Comparison of ENCODE assay signal across 7 mouse cellular contexts in genomic region chr6:113623386-113623785, GRCm38 (mm10). TPM values are rescaled to one million over a fixed set of nuclear protein-coding genes. Genes with fewer than 3 reads are reported as not detected.
DNase-seq lines count a peak whose midpoint lies in the region; ATAC-seq lines count a peak whose summit lies in the region.

No protein-coding gene starts in this region.

- no peaks in the 10 kb centered on the region for H3K9me3 ChIP-seq in megakaryocyte, embryonic 14.5 days
- no peaks in the 10 kb centered on the region for H3K9me3 ChIP-seq in erythroblast, embryonic 14.5 days (ENCODE audit: control insufficient read depth, low read length)
- no peaks in the 10 kb centered on the region for H3K9me3 ChIP-seq in limb, embryonic 13.5 days
- H3K9me3 ChIP-seq in stomach, embryonic 15.5 days = no peaks in the 10 kb centered on the region

- H3K36me3 ChIP-seq in megakaryocyte, embryonic 14.5 days (replicated peaks; ENCODE audit: low read length) = peaks cover 29% of the 10 kb centered on the region
- H3K36me3 ChIP-seq in erythroblast, embryonic 14.5 days (ENCODE audit: control insufficient read depth) = peaks cover 21% of the 10 kb centered on the region
- peaks cover 20% of the 10 kb centered on the region for H3K36me3 ChIP-seq in limb, embryonic 13.5 days
- no peaks in the 10 kb centered on the region for H3K36me3 ChIP-seq in stomach, embryonic 15.5 days

- H3K4me1 ChIP-seq in megakaryocyte, embryonic 14.5 days = peaks cover 30% of the 10 kb centered on the region
- peaks cover 26% of the 10 kb centered on the region for H3K4me1 ChIP-seq in erythroblast, embryonic 14.5 days (ENCODE audit: control insufficient read depth)
- peaks cover 17% of the 10 kb centered on the region for H3K4me1 ChIP-seq in limb, embryonic 13.5 days
- peaks cover 10% of the 10 kb centered on the region for H3K4me1 ChIP-seq in stomach, embryonic 15.5 days

- 76% methylated on average over 5 of the region's 5 CpGs for WGBS in limb, embryonic 13.5 days
- 57% methylated on average over 5 of the region's 5 CpGs for WGBS in stomach, embryonic 15.5 days

- no peak for ATAC-seq in megakaryocyte, adult 5-6 weeks (ENCODE audit: poor library complexity, severe bottlenecking)
- ATAC-seq in limb, embryonic 13.5 days (ENCODE audit: low FRiP score, low read depth) = no peak
- no peak for ATAC-seq in stomach, embryonic 15.5 days (ENCODE audit: insufficient read depth, low FRiP score, low read depth)

- H3K27ac ChIP-seq in limb, embryonic 13.5 days = peak overlapping the region; percentile 90; the same call in 1 of the 2 replicates
- peak overlapping the region; percentile 57; the same call in 1 of the 2 replicates for H3K27ac ChIP-seq in stomach, embryonic 15.5 days

- 0 out of 2 replicates have a peak overlapping the region, but pooled peaks have one; percentile 90 for H3K9ac ChIP-seq in limb, embryonic 13.5 days
- H3K9ac ChIP-seq in stomach, embryonic 15.5 days = no peak overlapping the region; the same call in 1 of the 2 replicates

- peak overlapping the region; percentile 97 for H3K4me3 ChIP-seq in megakaryocyte, embryonic 14.5 days (replicated peaks)
- H3K4me3 ChIP-seq in erythroblast, embryonic 14.5 days (replicated peaks) = peak overlapping the region; percentile 92
- H3K4me3 ChIP-seq in limb, embryonic 13.5 days = peak overlapping the region; percentile 75
- peak overlapping the region; percentile 77 for H3K4me3 ChIP-seq in stomach, embryonic 15.5 days (replicated peaks)

- peak overlapping the region; percentile 82 for H3K4me2 ChIP-seq in limb, embryonic 13.5 days (replicated peaks)
- H3K4me2 ChIP-seq in stomach, embryonic 15.5 days = peak overlapping the region; percentile 69

- H3K27me3 ChIP-seq in megakaryocyte, embryonic 14.5 days (replicated peaks) = no peaks in the 10 kb centered on the region
- no peaks in the 10 kb centered on the region for H3K27me3 ChIP-seq in erythroblast, embryonic 14.5 days (ENCODE audit: control insufficient read depth)
- no peaks in the 10 kb centered on the region for H3K27me3 ChIP-seq in limb, embryonic 13.5 days
- H3K27me3 ChIP-seq in stomach, embryonic 15.5 days (replicated peaks) = no peaks in the 10 kb centered on the region

- no peak for DNase-seq in ovary, postnatal 14 days (ENCODE audit: low spot score)
- no peak for DNase-seq in layer of hippocampus, adult 18-20 months (ENCODE audit: low spot score in 2 of 2)

RNA-seq across cellular contexts. Expression of gene Vhl, which starts 0.4 kb away (rescaled TPM):
- polyA plus RNA-seq in megakaryocyte, embryonic 14.5 days (2012; ENCODE audit: insufficient read depth, low replicate concordance) = 2.8 and 7.5 TPM in 2 replicates
- total RNA-seq in megakaryocyte, adult 5-6 weeks (2015) = 38.3 and 39.8 TPM in 2 replicates
- total RNA-seq in megakaryocyte, adult 5-6 weeks (2017) = 24.1 and 28.0 TPM in 2 replicates
- 0.15 and 0.21 TPM in 2 replicates for polyA plus RNA-seq in erythroblast, embryonic 14.5 days (2012)
- 56.5 and 56.6 TPM in 2 replicates for polyA plus RNA-seq in limb, embryonic 13.5 days (2015; fragmentation: Nextera tagmentation; extraction: Ambion mirVana)
- 39.5 and 43.6 TPM in 2 replicates for polyA plus RNA-seq in stomach, embryonic 15.5 days (2015; fragmentation: Nextera tagmentation; extraction: Ambion mirVana)
- total RNA-seq in layer of hippocampus, adult 18-20 months (2021) = 10 to 100 TPM; 44.3 to 48.5 TPM

RNA-seq across cellular contexts. Expression of gene Irak2, which starts 14.9 kb away (rescaled TPM):
- 31.8 and 48.4 TPM in 2 replicates for polyA plus RNA-seq in megakaryocyte, embryonic 14.5 days (2012; ENCODE audit: insufficient read depth, low replicate concordance)
- total RNA-seq in megakaryocyte, adult 5-6 weeks (2015) = 22.5 and 25.3 TPM in 2 replicates
- total RNA-seq in megakaryocyte, adult 5-6 weeks (2017) = 63.1 and 83.2 TPM in 2 replicates
- 13.6 and 15.2 TPM in 2 replicates for polyA plus RNA-seq in erythroblast, embryonic 14.5 days (2012)
- polyA plus RNA-seq in limb, embryonic 13.5 days (2015; fragmentation: Nextera tagmentation; extraction: Ambion mirVana) = 3.4 and 3.6 TPM in 2 replicates
- polyA plus RNA-seq in stomach, embryonic 15.5 days (2015; fragmentation: Nextera tagmentation; extraction: Ambion mirVana) = 8.0 and 10.0 TPM in 2 replicates
- 10 to 100 TPM; 21.1 to 27.2 TPM for total RNA-seq in layer of hippocampus, adult 18-20 months (2021)

RNA-seq across cellular contexts. Expression of gene Brk1, which starts 18.8 kb away (rescaled TPM):
- 5.0 and 27.4 TPM in 2 replicates for polyA plus RNA-seq in megakaryocyte, embryonic 14.5 days (2012; ENCODE audit: insufficient read depth, low replicate concordance)
- 364 and 398 TPM in 2 replicates for total RNA-seq in megakaryocyte, adult 5-6 weeks (2015)
- 185 and 211 TPM in 2 replicates for total RNA-seq in megakaryocyte, adult 5-6 weeks (2017)
- polyA plus RNA-seq in erythroblast, embryonic 14.5 days (2012) = 2.1 and 2.6 TPM in 2 replicates
- 232 and 239 TPM in 2 replicates for polyA plus RNA-seq in limb, embryonic 13.5 days (2015; fragmentation: Nextera tagmentation; extraction: Ambion mirVana)
- polyA plus RNA-seq in stomach, embryonic 15.5 days (2015; fragmentation: Nextera tagmentation; extraction: Ambion mirVana) = 199 and 202 TPM in 2 replicates
- 100 to 1,000 TPM; 221 to 222 TPM for total RNA-seq in layer of hippocampus, adult 18-20 months (2021)

RNA-seq across cellular contexts. Expression of gene Fancd2os, which starts 22.9 kb away (rescaled TPM):
- not detected in 2 replicates for polyA plus RNA-seq in megakaryocyte, embryonic 14.5 days (2012; ENCODE audit: insufficient read depth, low replicate concordance)
- total RNA-seq in megakaryocyte, adult 5-6 weeks (2015) = 0.18 TPM in 1 of 2 replicates, not detected in the other
- not detected in 2 replicates for total RNA-seq in megakaryocyte, adult 5-6 weeks (2017)
- not detected in 2 replicates for polyA plus RNA-seq in erythroblast, embryonic 14.5 days (2012)
- not detected in 2 replicates for polyA plus RNA-seq in limb, embryonic 13.5 days (2015; fragmentation: Nextera tagmentation; extraction: Ambion mirVana)
- 0.23 TPM in 1 of 2 replicates, not detected in the other for polyA plus RNA-seq in stomach, embryonic 15.5 days (2015; fragmentation: Nextera tagmentation; extraction: Ambion mirVana)
- total RNA-seq in layer of hippocampus, adult 18-20 months (2021) = under 1 TPM; 0.27 to 0.41 TPM
